Comparison of ENCODE assay signal across 8 mouse cellular contexts in genomic region chr7:126823202-126823711, GRCm38 (mm10). TPM values are rescaled to one million over a fixed set of nuclear protein-coding genes. Genes with fewer than 3 reads are reported as not detected.
DNase-seq lines count a peak whose midpoint lies in the region; ATAC-seq and TF ChIP-seq lines count a peak whose summit lies in the region.

No protein-coding gene starts in this region.

- H3K9ac ChIP-seq in heart, adult 2 months (ENCODE audit: low read depth, low read length): peak overlapping the region; percentile 88
- H3K9ac ChIP-seq in intestine, embryonic 16.5 days (ENCODE audit: low read depth, low read length): peak overlapping the region; percentile 45; the same call in 1 of the 2 replicates

- no peaks in the 10 kb centered on the region for H3K79me2 ChIP-seq in heart, adult 2 months (replicated peaks; ENCODE audit: control insufficient read depth, insufficient read depth, low read length)

- H3K4me3 ChIP-seq in heart, adult 2 months: peak overlapping the region; percentile 51
- peak overlapping the region; percentile 34 for H3K4me3 ChIP-seq in intestine, embryonic 16.5 days (ENCODE audit: low read length)

- DNase-seq in heart, adult 2 months: peak in 1 of 2 experiments; percentile 30
- DNase-seq in heart, postnatal 10 days: no peak
- DNase-seq in right cerebral cortex, postnatal 25 days: peak; percentile 38
- no peak for DNase-seq in right cerebral cortex, adult 2 months (ENCODE audit: low spot score in 2 of 2)
- DNase-seq in retina, adult 2 months (ENCODE audit: low read depth, low spot score): peak; percentile 69
- no peak for DNase-seq in thymus, postnatal 14 days
- DNase-seq in Muller cell, postnatal 12 days (ENCODE audit: inconsistent ontology term): no peak

- peaks cover 3% of the 10 kb centered on the region; the same call in 1 of the 2 replicates for H3K9me3 ChIP-seq in intestine, embryonic 16.5 days (ENCODE audit: control insufficient read depth, low read length)

- H3K36me3 ChIP-seq in heart, adult 2 months (ENCODE audit: control insufficient read depth, insufficient read depth, low read length): no peaks in the 10 kb centered on the region
- H3K36me3 ChIP-seq in intestine, embryonic 16.5 days (ENCODE audit: control insufficient read depth, insufficient read depth, low read length): no peaks in the 10 kb centered on the region

- no peaks in the 10 kb centered on the region for H3K27me3 ChIP-seq in heart, adult 2 months (ENCODE audit: control insufficient read depth, insufficient read depth, low read length)
- H3K27me3 ChIP-seq in intestine, embryonic 16.5 days (replicated peaks; ENCODE audit: control insufficient read depth, insufficient read depth, low read length): peaks cover 23% of the 10 kb centered on the region

- peak overlapping the region; percentile 51 for H3K4me2 ChIP-seq in intestine, embryonic 16.5 days (ENCODE audit: low read depth, low read length)

- intact Hi-C loops in heart, adult 2 months (cut with DNase I): loop anchor here (2.0 to 5.0 kb wide), 3 partner anchors 24 to 139 kb away; no protein-coding TSS in a partner anchor
- intact Hi-C loops in heart, postnatal 10 days (cut with DNase I): loop anchor here (2.0 to 5.0 kb wide), 3 partner anchors 124 to 282 kb away; partner anchors contain the start of genes Asphd1 and Maz

- TF ChIP-seq POLR2A in heart, adult 2 months (IDR thresholded peaks at IDR 0.05; ENCODE audit: insufficient read depth, low read depth, low read length): no peak

- WGBS in heart, adult 2 months: 3% methylated on average over 16 of the region's 19 CpGs
- WGBS in intestine, embryonic 16.5 days: 0% methylated on average over 8 of the region's 19 CpGs

- TF ChIP-seq CTCF in heart, adult 2 months (IDR thresholded peaks at IDR 0.05): no peak

- no peak for TF ChIP-seq EP300 in heart, adult 2 months (IDR thresholded peaks at IDR 0.05; ENCODE audit: insufficient read depth, low read depth, low read length)

- ATAC-seq in intestine, embryonic 16.5 days: no peak

- peak overlapping the region; percentile 81 for H3K27ac ChIP-seq in heart, adult 2 months
- H3K27ac ChIP-seq in intestine, embryonic 16.5 days (ENCODE audit: low read length): no peak overlapping the region

- peaks cover 8% of the 10 kb centered on the region for H3K4me1 ChIP-seq in heart, adult 2 months (ENCODE audit: control insufficient read depth, insufficient read depth, low read length)
- peaks cover 3% of the 10 kb centered on the region for H3K4me1 ChIP-seq in intestine, embryonic 16.5 days (ENCODE audit: control insufficient read depth, insufficient read depth, low read length)

RNA-seq across cellular contexts. Expression of gene 4930451I11Rik, which starts 8.2 kb away (rescaled TPM):
- not detected for total RNA-seq in heart, adult 2 months (2021)
- polyA plus RNA-seq in heart, adult 2 months (2012; rRNA removed): not detected in 2 replicates
- not detected for total RNA-seq in heart, postnatal 10 days (2021)
- polyA plus RNA-seq in intestine, embryonic 16.5 days (2015; fragmentation: Nextera tagmentation; extraction: Ambion mirVana): not detected in 2 replicates

RNA-seq across cellular contexts. Expression of gene Doc2a, which starts 24.0 kb away (rescaled TPM):
- total RNA-seq in heart, adult 2 months (2021): not detected
- not detected in 2 replicates for polyA plus RNA-seq in heart, adult 2 months (2012; rRNA removed)
- total RNA-seq in heart, postnatal 10 days (2021): not detected
- polyA plus RNA-seq in intestine, embryonic 16.5 days (2015; fragmentation: Nextera tagmentation; extraction: Ambion mirVana): 0.37 and 0.62 TPM in 2 replicates

RNA-seq across cellular contexts. Expression of gene Fam57b, which starts 25.8 kb away (rescaled TPM):
- 1 to 10 TPM; 7.4 to 8.8 TPM for total RNA-seq in heart, adult 2 months (2021)
- 9.0 and 12.8 TPM in 2 replicates for polyA plus RNA-seq in heart, adult 2 months (2012; rRNA removed)
- total RNA-seq in heart, postnatal 10 days (2021): 10 to 100 TPM; 10.1 to 11.0 TPM
- 1.0 and 1.4 TPM in 2 replicates for polyA plus RNA-seq in intestine, embryonic 16.5 days (2015; fragmentation: Nextera tagmentation; extraction: Ambion mirVana)

RNA-seq across cellular contexts. Expression of gene Ppp4c, which starts 31.0 kb away (rescaled TPM):
- 10 to 100 TPM; 31.8 to 31.9 TPM for total RNA-seq in heart, adult 2 months (2021)
- polyA plus RNA-seq in heart, adult 2 months (2012; rRNA removed): 65.6 and 99.5 TPM in 2 replicates
- 10 to 100 TPM; 53.2 to 58.2 TPM for total RNA-seq in heart, postnatal 10 days (2021)
- 213 and 215 TPM in 2 replicates for polyA plus RNA-seq in intestine, embryonic 16.5 days (2015; fragmentation: Nextera tagmentation; extraction: Ambion mirVana)

RNA-seq across cellular contexts. Expression of gene Hirip3, which starts 38.5 kb away (rescaled TPM):
- total RNA-seq in heart, adult 2 months (2021): 1 to 10 TPM; 5.7 to 6.3 TPM
- 3.6 and 4.4 TPM in 2 replicates for polyA plus RNA-seq in heart, adult 2 months (2012; rRNA removed)
- total RNA-seq in heart, postnatal 10 days (2021): 10 to 100 TPM; 10.3 to 13.8 TPM
- polyA plus RNA-seq in intestine, embryonic 16.5 days (2015; fragmentation: Nextera tagmentation; extraction: Ambion mirVana): 18.3 and 24.8 TPM in 2 replicates

Comparison
In these comparisons a context has a peak if more than half of its experiments do, and no peak if none do; other contexts are left out.
1. DNase-seq: peak in right cerebral cortex, postnatal 25 days (single experiment) and retina, adult 2 months (single experiment); none in heart, postnatal 10 days (0 of 2), right cerebral cortex, adult 2 months (0 of 2), thymus, postnatal 14 days (single experiment) and Muller cell, postnatal 12 days (single experiment).